ENCODE assay signal across 8 mouse cellular contexts in genomic region chr5:110639459-110639858, GRCm38 (mm10). TPM values are rescaled to one million over a fixed set of nuclear protein-coding genes. Genes with fewer than 3 reads are reported as not detected.
DNase-seq lines count a peak whose midpoint lies in the region; ATAC-seq lines count a peak whose summit lies in the region.

No protein-coding gene starts in this region.

- WGBS in hindbrain, embryonic 10.5 days, result 28% methylated on average over 12 of the region's 12 CpGs
- WGBS in hindbrain, embryonic 12.5 days, result 30% methylated on average over 12 of the region's 12 CpGs
- WGBS in midbrain, embryonic 13.5 days, result 28% methylated on average over 12 of the region's 12 CpGs

- intact Hi-C loops in left cerebral cortex, postnatal 4 days (cut with DNase I), result loop anchor here (5.0 kb wide), 1 partner anchor 282 kb away; no protein-coding TSS in a partner anchor

- no peaks in the 10 kb centered on the region for H3K36me3 ChIP-seq in hindbrain, embryonic 10.5 days
- H3K36me3 ChIP-seq in hindbrain, embryonic 12.5 days, result no peaks in the 10 kb centered on the region
- H3K36me3 ChIP-seq in midbrain, embryonic 13.5 days, result no peaks in the 10 kb centered on the region

- ATAC-seq in hindbrain, embryonic 12.5 days (ENCODE audit: low FRiP score), result no peak
- no peak for ATAC-seq in midbrain, embryonic 13.5 days

- H3K4me3 ChIP-seq in hindbrain, embryonic 10.5 days, result no peak overlapping the region
- no peak overlapping the region for H3K4me3 ChIP-seq in hindbrain, embryonic 12.5 days
- H3K4me3 ChIP-seq in midbrain, embryonic 13.5 days (replicated peaks), result no peak overlapping the region

- H3K27ac ChIP-seq in hindbrain, embryonic 10.5 days, result peak overlapping the region; percentile 77
- no peak overlapping the region for H3K27ac ChIP-seq in hindbrain, embryonic 12.5 days
- no peak overlapping the region for H3K27ac ChIP-seq in midbrain, embryonic 13.5 days

- no peak overlapping the region; the same call in 1 of the 2 replicates for H3K4me2 ChIP-seq in hindbrain, embryonic 12.5 days (replicated peaks)
- H3K4me2 ChIP-seq in midbrain, embryonic 13.5 days (replicated peaks), result 0 out of 2 replicates have a peak overlapping the region, but pooled peaks have one; percentile 19

- 0 out of 2 replicates have a peak, but pooled peaks cover 5% of the 10 kb centered on the region for H3K4me1 ChIP-seq in hindbrain, embryonic 10.5 days (replicated peaks)
- peaks cover 3% of the 10 kb centered on the region; the same call in 1 of the 2 replicates for H3K4me1 ChIP-seq in hindbrain, embryonic 12.5 days
- H3K4me1 ChIP-seq in midbrain, embryonic 13.5 days (replicated peaks), result no peaks in the 10 kb centered on the region

- 0 out of 2 replicates have a peak, but pooled peaks cover 6% of the 10 kb centered on the region for H3K9me3 ChIP-seq in hindbrain, embryonic 10.5 days
- no peaks in the 10 kb centered on the region for H3K9me3 ChIP-seq in hindbrain, embryonic 12.5 days (replicated peaks)
- no peaks in the 10 kb centered on the region for H3K9me3 ChIP-seq in midbrain, embryonic 13.5 days

- DNase-seq in hindbrain, embryonic 10.5 days (ENCODE audit: low spot score), result peak; percentile 77
- DNase-seq in cerebellum, postnatal 25 days, result peak; percentile 73 to 80
- peak; percentile 14 for DNase-seq in gastrocnemius, postnatal 25 days
- DNase-seq in kidney, adult 18-20 months, result peak; percentile 76
- DNase-seq in left cerebral cortex, postnatal 4 days, result peak; percentile 64
- peak; percentile 58 for DNase-seq in spleen, adult 12 weeks (ENCODE audit: low spot score)

- no peak overlapping the region for H3K9ac ChIP-seq in hindbrain, embryonic 12.5 days
- no peak overlapping the region for H3K9ac ChIP-seq in midbrain, embryonic 13.5 days (replicated peaks)

- peaks cover 7% of the 10 kb centered on the region; the same call in 1 of the 2 replicates for H3K27me3 ChIP-seq in hindbrain, embryonic 10.5 days (ENCODE audit: insufficient read depth, poor library complexity, severe bottlenecking)
- H3K27me3 ChIP-seq in hindbrain, embryonic 12.5 days, result no peaks in the 10 kb centered on the region
- no peaks in the 10 kb centered on the region for H3K27me3 ChIP-seq in midbrain, embryonic 13.5 days

RNA-seq across cellular contexts. Expression of gene Noc4l, which starts 13.8 kb away (rescaled TPM):
- polyA plus RNA-seq in hindbrain, embryonic 10.5 days (2016; fragmentation: Nextera tagmentation; extraction: Ambion mirVana), result 78.6 and 81.2 TPM in 2 replicates
- 50.0 and 50.6 TPM in 2 replicates for polyA plus RNA-seq in hindbrain, embryonic 12.5 days (2016; fragmentation: Nextera tagmentation; extraction: Ambion mirVana)
- 10 to 100 TPM; 12.0 to 12.8 TPM for total RNA-seq in gastrocnemius, postnatal 25 days (2021)
- 10 to 100 TPM; 35.2 to 47.0 TPM for total RNA-seq in left cerebral cortex, postnatal 4 days (2021)
- polyA plus RNA-seq in midbrain, embryonic 13.5 days (2015; fragmentation: Nextera tagmentation; extraction: Ambion mirVana), result 42.6 and 43.2 TPM in 2 replicates

RNA-seq across cellular contexts. Expression of gene Ddx51, which starts 13.8 kb away (rescaled TPM):
- 25.7 and 33.7 TPM in 2 replicates for polyA plus RNA-seq in hindbrain, embryonic 10.5 days (2016; fragmentation: Nextera tagmentation; extraction: Ambion mirVana)
- 33.3 and 34.1 TPM in 2 replicates for polyA plus RNA-seq in hindbrain, embryonic 12.5 days (2016; fragmentation: Nextera tagmentation; extraction: Ambion mirVana)
- 1 to 10 TPM; 6.4 to 7.7 TPM for total RNA-seq in gastrocnemius, postnatal 25 days (2021)
- 10 to 100 TPM; 28.0 to 32.5 TPM for total RNA-seq in left cerebral cortex, postnatal 4 days (2021)
- polyA plus RNA-seq in midbrain, embryonic 13.5 days (2015; fragmentation: Nextera tagmentation; extraction: Ambion mirVana), result 16.4 and 19.8 TPM in 2 replicates

Comparison
In these comparisons a context has a peak if more than half of its experiments do, and no peak if none do; other contexts are left out.
1. DNase-seq: peak in every context shown above with its lines; median percentile 77 in hindbrain, embryonic 10.5 days; 76 in cerebellum, postnatal 25 days; 76 in kidney, adult 18-20 months; 64 in left cerebral cortex, postnatal 4 days; 58 in spleen, adult 12 weeks; 14 in gastrocnemius, postnatal 25 days.